Mouse (Mus musculus) cerebellum, adult 11 months (tissue): ENCODE data around the gene Gm10024.
"Not testable (repeated sequence)": the region's sequence is repeated elsewhere in the genome, so short reads cannot be mapped to it uniquely, and the experiment has no call there.

Experiments
- DNase-seq: peaks from one replicate; pipeline ENCODE4 v3.0.0; 2022

Gm10024 gene

DNA sequence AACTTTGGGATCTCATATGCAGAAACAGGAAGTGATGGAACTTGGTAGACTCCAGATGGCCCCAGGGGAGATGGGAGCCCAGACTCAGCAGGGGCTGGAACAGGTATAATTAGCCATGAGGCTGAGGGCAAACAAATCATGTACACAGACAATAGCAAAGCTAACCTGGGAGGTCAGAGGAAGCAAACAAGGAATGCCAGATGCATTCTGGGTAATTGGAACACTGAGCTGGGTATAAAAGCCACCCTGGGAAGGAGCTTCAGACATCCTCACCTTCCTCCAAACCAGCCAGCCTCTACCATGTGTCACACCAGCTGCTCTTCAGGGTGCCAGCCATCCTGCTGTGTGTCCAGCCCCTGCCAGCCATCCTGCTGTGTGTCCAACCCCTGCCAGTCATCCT is at the start of gene Gm10024:
Gene Gm10024, plus strand, starts transcription at position 301 of the 400 bp plus-strand sequence.
- not testable (repeated sequence) for DNase-seq

DNA sequence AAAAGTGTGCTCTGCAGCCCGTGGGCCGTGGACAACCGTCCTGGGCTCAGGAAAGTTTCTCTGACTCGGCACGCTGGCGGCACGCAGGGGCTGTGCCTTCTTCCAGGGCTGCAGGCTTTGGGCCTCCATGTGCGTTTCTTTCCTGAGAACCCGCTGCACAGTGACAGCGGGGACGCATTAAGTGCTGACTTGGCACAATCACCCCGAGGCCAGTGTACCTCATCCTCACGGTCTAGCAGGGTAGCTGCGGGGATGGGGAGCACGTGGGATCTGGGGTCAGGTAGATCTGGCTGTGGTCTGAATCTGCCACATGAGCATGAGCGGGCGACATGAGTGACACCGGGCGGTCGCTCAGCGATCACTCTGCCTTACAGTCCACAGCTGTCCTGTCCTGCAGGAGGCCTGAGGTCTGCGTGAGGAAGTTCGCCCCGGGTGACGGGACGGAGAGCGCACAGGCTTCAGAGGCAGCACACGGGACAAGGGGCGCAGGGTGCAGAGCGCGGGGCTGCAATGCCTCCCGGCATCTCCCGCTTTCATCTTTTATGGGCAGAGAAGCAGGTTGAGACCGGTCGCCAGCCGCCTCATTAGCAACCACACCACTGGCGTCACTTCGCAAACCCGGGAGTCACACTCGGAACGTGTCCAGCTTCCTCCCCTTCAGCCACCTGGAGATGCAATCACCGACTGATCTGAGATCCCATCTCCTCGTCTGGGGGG is 47.1 kb upstream of the Gm10024 start:
- DNase-seq: no peak

DNA sequence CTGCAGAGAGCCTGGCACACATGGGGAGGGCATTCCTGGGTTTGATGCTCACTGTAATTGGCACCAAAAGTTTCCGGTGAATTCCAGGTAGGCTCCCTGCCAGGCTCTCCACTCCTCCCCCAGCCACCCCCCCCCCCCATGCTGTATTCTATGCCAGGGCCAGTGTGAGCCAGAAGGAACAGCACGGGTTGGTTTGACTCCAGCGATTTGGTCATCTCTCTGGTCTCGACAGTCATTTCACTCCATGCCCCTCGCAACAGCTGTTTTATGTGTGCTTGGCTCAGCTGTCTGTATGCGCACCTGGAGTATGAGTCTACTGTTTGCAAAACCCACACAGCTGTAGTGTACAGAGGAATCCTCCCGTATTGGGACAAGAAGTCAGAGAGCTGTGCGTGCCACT is 44.9 kb upstream of the Gm10024 start:
- no peak for DNase-seq

DNA sequence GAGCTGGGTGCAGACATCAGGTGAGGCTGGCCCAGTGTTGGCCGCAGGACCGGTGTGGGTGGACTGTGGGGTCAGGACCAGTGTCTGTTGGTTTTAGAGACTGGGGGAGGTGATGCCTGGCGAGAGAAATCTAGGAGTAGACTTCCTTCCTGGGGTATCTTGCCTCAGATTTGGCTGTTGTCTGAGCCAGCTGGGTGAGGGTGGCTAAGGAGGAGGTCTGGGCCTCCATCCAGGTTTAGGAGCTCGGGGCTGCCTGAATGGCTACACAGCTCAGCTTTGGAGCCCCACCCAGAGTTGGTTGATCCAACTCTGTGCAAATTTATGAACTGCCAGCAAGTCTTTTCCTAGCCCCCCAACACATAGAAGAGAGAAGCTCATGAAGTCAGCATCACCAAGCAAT is 43.9 kb upstream of the Gm10024 start:
- DNase-seq: no peak

DNA sequence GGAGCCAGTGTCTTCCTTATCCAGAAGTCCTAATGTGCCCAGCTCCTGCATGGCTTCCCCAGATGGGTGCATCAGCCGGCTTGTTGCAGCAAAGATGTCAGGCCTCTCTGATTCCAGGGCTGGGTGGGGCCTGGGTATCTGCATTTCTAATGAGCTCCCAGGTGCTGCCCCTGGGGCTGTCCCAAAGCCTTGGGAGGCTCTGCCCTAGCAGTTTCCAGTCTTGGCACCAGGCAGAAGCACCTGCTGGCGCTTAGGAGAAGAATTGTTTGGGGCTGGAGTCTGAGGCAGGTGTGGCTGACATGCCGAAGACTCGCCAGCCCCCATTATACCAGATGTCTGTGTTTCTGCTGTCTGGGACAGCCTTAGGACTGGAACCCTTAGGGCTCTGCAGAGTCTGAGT is 40.5 kb upstream of the Gm10024 start:
- no peak for DNase-seq

DNA sequence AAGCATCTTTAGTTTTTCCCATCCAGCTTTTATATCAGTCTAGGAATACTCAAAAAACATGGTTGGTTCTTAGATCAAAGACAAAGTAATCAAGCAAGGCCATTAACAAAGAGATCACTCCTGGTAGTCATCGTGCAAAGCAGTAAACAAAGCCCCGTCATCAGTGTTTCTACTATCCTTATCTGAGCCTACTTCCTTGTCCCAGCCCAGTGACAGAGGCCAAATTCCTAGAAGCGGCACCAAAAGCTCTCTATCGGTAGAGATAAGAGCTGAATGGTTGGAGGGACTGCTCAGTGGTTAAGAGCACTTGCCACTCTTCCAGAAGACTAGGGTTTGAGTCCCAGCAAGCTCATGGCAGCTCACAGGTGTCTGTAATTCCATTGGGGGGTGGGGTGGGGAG is 39.7 kb upstream of the Gm10024 start:
- no peak for DNase-seq

DNA sequence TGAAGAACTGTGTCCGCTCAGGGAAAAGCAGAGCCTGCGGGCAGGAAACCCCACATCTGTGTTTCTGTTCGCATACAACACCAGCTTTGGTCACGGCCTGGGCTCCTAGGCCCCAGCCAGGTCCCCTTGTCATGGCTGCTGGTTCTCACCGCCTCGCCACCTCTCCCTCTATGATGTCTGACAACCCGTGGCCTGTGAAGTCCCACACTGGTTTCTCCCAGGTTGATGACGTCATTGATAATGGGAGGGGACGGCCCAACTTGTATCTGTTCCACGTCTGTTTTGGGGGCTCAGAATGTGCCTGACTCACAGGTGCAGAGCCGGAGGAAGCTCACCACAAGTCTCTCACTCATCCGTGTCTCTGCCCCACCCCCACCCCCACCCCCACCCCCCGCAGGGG is 37.5 kb upstream of the Gm10024 start:
- DNase-seq: no peak

DNA sequence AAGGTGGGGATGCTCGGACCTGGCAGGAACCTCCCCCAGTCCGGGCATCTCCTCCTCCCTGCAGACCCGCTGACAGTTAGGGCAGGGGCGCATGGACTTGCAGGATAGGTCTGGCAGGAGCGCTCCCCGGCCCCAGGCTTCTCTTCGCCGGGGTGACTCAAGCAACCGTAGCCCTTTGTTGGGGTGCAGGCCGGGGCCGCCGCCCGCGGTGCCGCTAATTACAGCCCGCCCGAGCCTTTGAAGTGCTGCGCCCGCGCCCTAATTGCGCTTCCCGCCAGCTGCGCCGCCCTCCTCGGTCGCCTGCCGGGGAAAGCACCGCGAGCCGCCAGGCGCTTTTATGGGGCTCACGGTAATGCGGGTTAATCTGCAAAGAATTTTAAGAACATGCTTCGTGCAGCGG is 33.7 kb upstream of the Gm10024 start:
- no peak for DNase-seq

DNA sequence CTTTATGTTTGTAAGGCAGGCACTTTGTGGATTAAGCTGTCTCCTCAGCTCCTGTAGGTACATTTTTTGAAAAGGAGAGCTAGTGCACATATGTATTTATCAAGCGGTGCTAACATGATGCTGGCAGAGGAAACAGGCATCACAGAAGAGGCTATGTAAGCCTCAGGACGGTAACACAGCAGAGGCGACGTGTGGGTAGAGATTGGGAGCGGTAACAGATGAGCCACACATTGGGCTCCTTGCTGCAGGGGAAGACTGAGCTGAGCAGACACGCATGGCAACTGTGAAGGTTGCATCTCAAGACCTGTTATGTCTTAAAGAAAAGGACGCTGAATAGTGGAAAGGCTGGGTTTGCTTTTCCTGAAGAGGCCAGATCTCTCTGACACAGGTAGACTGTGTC is 28.3 kb upstream of the Gm10024 start:
- no peak for DNase-seq

DNA sequence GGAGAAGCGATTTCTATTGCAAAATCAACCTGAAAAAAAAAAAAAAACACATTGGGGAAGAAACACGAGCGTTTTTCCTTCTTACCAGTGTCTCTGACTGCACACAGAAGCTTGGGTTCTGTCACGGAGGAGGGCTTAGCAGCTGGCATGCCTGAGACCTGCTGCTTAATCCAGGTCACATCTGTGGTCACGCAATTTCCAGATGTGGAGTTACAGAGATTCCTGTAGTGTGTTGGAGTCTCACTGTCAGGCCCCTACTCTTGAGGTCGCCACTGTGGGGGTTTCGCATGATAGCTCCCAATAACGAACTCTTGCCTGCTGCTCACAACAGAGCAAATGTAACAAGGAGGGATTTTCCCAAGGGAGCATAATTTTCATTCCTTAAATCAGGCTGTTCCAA is 27.1 kb upstream of the Gm10024 start:
- DNase-seq: no peak

DNA sequence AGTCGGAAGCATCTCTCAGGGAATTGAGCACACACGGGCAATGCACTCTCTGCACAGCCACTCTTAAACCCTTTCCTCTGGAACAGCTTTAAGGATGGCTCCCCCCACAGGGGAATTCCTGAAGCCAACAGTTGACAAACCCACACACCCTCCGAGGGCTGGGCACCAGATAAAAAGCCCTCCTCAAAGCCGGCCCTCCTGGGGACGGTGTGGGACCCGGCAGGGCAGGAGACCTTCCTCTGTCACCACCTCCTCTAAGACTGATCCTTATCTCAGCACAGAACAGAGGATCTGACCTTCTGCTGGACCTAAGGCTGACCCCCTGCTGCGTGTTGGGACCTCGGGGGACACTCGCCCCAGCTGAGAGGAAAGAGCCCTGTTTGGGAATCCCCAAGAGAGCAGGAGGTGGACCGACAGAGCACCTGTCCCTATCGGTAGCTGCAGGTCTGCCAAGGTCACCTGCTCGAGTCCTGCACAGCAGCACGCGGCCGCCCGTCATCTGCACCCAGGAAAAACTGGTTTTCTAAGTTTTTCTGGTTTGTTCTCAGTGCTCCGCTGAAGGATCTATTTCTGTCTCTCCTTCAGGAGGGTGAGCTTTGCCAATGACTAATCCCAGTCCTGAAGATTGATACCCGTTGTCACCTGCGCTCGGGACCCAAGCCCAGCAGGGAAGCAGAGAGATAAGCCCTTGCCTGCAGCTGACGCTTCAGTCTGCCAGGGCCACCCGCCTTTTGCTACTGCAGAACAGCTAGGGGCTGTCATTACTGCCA is 25.2 kb upstream of the Gm10024 start, which contains the start of gene Tspear:
Gene Tspear, plus strand, starts transcription at position 675 of the 770 bp plus-strand sequence.
- no peak for DNase-seq

DNA sequence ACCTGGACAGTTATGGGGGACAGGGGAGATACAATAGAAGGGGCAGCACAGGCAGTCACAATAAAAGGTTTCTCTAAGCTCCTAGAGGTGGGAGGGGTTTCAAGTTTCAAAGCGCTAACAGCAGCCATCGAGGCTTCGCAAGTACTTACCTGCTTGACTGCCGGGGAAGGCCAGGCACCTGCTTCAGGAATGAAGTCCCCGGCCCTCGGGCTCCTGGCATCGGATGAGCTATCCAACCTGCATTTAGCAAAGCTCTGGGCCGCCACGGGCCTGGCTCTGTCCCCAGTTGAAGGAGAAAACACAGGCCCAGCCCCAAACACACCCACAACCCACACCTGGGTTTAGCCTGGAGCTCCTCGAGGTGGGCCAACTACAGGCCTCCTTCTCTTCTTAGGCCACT is 24.2 kb upstream of the Gm10024 start:
- DNase-seq: no peak

DNA sequence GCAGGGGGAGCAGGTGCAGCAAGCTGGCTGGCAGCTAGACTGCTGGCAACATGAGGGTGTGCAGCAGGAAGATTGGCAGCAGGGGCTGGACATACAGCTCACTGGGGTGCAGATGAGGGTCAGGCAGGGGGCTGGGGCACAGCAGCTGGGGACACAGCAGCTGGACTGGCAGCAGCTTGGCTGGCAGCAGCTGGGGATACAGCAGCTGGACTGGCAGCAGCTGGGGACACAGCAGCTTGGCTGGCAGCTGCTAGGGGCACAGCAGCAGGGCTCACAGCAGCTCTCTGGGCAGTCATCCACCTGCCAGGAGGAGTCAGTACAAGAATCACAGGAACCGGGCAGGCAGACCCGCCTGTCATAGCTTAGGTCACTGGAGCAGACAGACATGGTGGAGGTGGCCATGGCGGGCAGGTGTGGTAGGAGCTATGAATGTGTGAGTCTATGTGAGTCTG is 20.9 kb upstream of the Gm10024 start, which contains the start of gene Gm19402:
Gene Gm19402, minus strand, starts transcription at position 402 of the 452 bp plus-strand sequence.
- not testable (repeated sequence) for DNase-seq

DNA sequence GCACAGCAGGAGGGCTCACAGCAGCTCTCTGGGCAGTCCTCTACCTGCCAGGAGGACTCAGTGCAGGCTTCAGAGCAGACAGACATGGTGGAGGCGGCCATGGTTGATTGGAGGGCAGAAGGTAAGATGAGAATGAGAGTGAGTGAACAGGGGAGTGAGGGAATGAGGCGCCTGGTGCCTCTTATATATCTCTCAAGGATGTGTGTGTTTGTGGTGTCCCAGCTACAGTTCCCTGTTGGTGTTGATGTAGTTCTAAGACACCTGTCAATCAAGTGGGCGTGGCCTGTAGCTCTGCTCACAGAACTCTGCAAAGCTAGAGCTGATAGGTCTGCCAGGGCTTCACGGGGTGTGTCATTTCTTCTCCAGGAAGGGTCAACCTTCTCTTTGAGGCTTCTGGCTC is 14.1 kb upstream of the Gm10024 start, which contains the start of gene Gm9508:
Gene Gm9508, minus strand, starts transcription at position 101 of the 400 bp plus-strand sequence.
- no peak for DNase-seq

DNA sequence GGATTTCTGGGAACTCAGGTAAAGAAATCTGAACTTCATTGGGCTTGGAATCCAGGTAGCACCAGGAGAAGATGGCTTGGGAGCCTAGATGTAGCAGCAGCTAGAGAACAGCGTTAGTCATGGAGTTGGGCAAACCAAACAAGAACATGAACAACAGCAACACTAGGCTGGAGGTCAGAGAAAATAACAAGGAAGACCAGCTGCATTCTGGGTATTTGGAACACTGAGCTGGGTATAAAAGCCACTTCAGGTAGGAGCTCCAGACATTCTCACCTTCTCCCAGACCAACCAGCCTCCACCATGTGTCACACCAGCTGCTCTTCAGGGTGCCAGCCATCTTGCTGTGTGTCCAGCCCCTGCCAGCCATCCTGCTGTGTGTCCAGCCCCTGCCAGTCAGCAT is 4.9 kb upstream of the Gm10024 start, which contains the start of gene Gm10272:
Gene Gm10272, plus strand, starts transcription at position 301 of the 400 bp plus-strand sequence.
- no peak for DNase-seq

DNA sequence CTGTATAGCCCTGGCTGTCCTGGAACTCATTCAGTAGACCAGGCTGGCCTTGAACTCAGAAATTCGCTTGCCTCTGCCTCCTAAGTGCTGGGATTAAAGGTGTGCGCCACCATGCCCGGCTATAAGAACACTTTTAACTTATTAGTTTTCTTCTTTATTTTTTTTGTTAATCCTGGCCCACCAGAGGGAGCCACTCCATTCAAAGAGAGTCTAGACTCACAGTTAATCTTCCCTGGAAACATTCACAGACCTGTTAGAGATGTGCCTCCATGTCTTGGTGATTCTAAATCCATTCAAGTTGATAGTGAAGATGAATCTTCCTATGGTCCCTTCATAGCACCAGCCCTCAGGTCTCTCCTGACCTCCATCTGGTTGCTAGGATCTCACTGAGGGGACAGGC is 1.4 kb upstream of the Gm10024 start:
- DNase-seq: no peak

DNA sequence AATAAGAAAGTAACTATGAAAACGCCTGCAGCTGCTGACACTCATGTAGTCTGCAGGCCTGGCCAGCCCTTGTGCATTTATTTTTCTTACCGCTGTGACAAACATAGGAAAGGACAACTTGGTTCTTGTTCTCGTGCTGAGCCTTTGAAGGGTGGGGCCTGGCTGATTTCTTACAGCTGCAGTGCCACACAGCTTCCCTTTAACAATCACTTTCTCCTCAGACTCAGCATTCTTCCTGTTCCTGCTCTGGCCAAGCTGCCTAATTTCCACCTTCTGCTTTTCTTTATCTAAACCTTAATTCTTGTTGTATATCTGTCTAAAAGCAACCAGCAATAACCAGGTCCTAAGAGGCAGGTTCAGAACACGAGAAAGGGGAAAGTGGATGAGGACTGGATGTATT is 2.5 kb downstream of the Gm10024 start:
- DNase-seq: no peak

DNA sequence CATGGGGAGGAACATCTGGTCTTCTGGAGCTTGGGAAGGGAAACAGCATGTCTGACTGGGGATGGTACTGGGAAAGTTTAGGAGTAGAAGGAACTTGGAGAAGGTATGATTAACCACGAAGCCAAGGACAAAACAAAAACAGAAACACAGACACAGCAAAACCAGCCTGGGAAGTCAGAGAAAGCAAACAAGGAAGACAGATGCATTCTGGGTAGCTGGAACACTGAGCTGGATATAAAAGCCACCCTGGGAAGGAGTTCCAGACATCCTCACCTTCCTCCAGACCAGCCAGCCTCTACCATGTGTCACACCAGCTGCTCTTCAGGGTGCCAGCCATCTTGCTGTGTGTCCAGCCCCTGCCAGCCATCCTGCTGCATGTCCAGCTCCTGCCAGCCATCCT is 4.2 kb downstream of the Gm10024 start, which contains the start of gene Gm10142:
Gene Gm10142, plus strand, starts transcription at position 301 of the 400 bp plus-strand sequence.
- DNase-seq: no peak

DNA sequence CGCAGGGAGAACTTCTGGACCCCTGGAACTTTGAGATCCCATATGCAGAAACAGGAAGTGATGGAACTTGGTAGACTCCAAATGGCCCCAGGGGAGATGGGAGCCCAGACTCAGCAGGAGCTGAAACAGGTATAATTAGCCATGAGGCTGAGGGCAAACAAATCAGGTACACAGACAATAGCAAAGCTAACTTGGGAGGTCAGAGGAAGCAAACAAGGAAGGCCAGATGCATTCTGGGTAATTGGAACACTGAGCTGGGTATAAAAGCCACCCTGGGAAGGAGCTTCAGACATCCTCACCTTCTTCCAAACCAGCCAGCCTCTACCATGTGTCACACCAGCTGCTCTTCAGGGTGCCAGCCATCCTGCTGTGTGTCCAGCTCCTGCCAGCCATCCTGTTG is 9.0 kb downstream of the Gm10024 start, which contains the start of gene Krtap12-1:
Gene Krtap12-1, plus strand, starts transcription at position 301 of the 400 bp plus-strand sequence.
- not testable (repeated sequence) for DNase-seq

DNA sequence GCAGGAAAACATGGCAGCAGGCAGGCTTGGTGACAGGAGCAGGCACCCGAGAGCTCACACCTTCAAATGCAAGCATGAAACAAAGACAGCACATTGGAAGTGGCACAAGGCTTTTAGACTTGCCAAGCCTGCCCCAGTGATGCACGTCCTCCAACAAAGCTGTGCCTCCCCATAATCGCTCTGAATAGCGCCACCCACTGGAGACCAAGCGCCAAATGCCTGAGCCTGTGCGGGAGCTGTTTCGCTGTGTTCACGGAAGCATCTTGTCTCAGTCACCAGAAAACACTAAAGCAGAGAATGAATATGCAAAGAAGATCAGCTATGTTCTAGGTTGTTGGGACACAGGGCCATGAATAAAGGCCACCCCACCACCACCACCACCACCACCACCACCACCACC is 13.6 kb downstream of the Gm10024 start:
- DNase-seq: no peak

DNA sequence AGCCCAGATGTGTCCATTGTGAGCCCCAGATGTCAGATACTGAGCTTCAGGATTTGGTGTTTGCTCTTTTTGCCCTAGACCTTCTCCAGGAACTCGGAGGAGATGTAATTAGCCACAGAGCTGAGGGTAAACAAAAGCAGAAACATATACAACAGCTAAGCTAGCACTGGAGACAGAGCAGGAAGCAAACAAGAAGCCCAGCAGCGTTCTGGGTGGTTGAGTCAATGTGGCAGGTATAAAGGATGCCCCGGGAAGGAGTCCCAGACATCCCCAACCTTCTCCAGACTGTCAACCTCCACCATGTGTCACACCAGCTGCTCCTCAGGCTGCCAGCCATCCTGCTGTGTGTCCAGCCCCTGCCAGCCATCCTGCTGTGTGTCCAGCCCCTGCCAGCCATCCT is 14.9 kb downstream of the Gm10024 start, which contains the start of gene Gm10100:
Gene Gm10100, plus strand, starts transcription at position 301 of the 400 bp plus-strand sequence.
- DNase-seq: peak; percentile 8

DNA sequence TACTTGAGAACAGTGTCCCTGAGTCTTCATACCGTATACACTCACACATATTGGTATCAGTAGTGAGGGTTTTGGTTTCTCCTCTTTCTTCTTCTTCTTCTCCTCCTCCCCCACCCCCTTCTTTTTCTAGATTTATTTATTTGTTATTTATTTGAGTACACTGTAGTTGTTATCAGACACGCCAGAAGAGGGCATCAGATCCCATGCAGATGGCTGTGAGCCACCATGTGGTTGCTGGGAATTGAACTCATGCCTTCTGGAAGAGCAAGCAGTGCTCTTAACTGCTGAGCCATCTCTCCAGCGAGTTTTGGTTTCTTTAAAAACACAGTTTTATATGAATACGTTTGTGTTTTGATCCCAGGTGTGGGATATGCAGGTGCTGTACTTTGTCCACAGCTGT is 17.0 kb downstream of the Gm10024 start:
- no peak for DNase-seq

DNA sequence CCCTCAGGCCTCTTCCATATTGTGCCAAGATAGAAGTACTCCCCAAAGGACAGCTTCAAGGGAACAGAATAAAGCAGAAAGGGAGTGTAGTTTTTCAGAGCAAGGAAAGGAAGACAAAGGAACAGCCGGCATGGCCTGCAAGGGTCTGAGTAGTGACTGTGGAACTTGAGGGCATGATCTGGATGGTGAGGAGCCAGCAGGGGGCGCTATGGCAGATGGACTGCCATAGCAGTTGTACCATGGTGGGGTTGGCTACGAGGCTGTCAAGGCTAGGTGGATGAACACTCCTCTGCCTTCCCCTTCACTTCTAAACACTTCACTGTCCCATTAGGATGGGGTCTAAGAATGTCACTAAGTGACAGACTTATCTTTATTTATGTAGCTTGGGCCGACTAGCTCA is 18.0 kb downstream of the Gm10024 start:
- no peak for DNase-seq

DNA sequence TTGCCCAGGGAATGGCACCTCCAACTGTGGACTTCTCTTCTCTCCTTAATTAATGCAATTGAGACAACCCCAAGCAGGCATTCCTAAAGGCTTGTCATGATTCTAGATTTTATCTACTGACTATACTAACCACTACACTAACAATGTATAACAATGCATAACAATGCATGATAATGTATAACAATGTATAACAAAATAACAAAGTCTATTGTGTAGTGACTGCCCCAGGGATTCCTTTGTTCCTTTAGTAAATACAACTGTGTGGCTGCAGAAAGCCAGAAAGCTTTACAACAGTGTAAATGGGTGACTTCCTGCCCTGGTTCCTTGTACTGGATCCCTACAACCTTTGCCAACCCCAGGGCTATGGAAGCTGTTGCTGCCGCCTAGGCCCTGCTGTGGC is 24.7 kb downstream of the Gm10024 start:
- DNase-seq: no peak
